Mouse (Mus musculus): ENCODE results near the gene Galns. TPM values are rescaled to one million over a fixed set of nuclear protein-coding genes. Genes with fewer than 3 reads are reported as not detected.

Gene Galns
- 1 to 10 TPM; 8.1 to 8.3 TPM for total RNA-seq (2021)
- long read RNA-seq, experiment 1, transcript Galns-201 (14 exons, 2,557 nt): major isoform, 6 of 10 reads
- long read RNA-seq, experiment 1, partial matches to known transcripts: 1 of 10 reads
- long read RNA-seq, experiment 1, other reads (novel, unspliced or antisense): 3 of 10 reads
- long read RNA-seq, experiment 2, partial matches to known transcripts: 1 of 4 reads
- long read RNA-seq, experiment 2, other reads (novel, unspliced or antisense): 2 of 4 reads

- peak; percentile 88 to 93 for DNase-seq (ENCODE audit: low spot score in 2 of 2)
Observed at GRCm38 (mm10) chr8:122611295-122612133, at the start of gene Galns, which contains the start of gene Trappc2l. Gene Galns (minus strand): TSS chr8:122611463. Gene Trappc2l (plus strand): TSS chr8:122611640.

GRCm38 (mm10) chr8:122660022-122660421 lies 48.8 kb upstream of the Galns start:
- DNase-seq (ENCODE audit: low spot score in 2 of 2): no peak

- DNase-seq (ENCODE audit: low spot score in 2 of 2): no peak
Observed at GRCm38 (mm10) chr8:122658807-122659160, 47.5 kb upstream of the Galns start.

GRCm38 (mm10) chr8:122658149-122658806 lies 47.0 kb upstream of the Galns start:
- DNase-seq (ENCODE audit: low spot score in 2 of 2): no peak

- DNase-seq (ENCODE audit: low spot score in 2 of 2): no peak
Observed at GRCm38 (mm10) chr8:122656056-122656999, 45.1 kb upstream of the Galns start.

GRCm38 (mm10) chr8:122654768-122655167 lies 43.5 kb upstream of the Galns start:
- DNase-seq (ENCODE audit: low spot score in 2 of 2): no peak

- DNase-seq (ENCODE audit: low spot score in 2 of 2): no peak
Observed at GRCm38 (mm10) chr8:122652643-122653042, 41.4 kb upstream of the Galns start.

GRCm38 (mm10) chr8:122651326-122651921 lies 40.2 kb upstream of the Galns start:
- no peak for DNase-seq (ENCODE audit: low spot score in 2 of 2)

GRCm38 (mm10) chr8:122648192-122648970 lies 37.1 kb upstream of the Galns start:
- DNase-seq (ENCODE audit: low spot score in 2 of 2): no peak

- no peak for DNase-seq (ENCODE audit: low spot score in 2 of 2)
Observed at GRCm38 (mm10) chr8:122646337-122646736, 35.1 kb upstream of the Galns start.

GRCm38 (mm10) chr8:122644175-122644954 lies 33.1 kb upstream of the Galns start:
- no peak for DNase-seq (ENCODE audit: low spot score in 2 of 2)

GRCm38 (mm10) chr8:122642071-122642470 lies 30.8 kb upstream of the Galns start:
- peak; percentile 67 to 74 for DNase-seq (ENCODE audit: low spot score in 2 of 2)

GRCm38 (mm10) chr8:122641406-122641805 lies 30.1 kb upstream of the Galns start:
- DNase-seq (ENCODE audit: low spot score in 2 of 2): peak; percentile 79 to 86

GRCm38 (mm10) chr8:122640825-122641224 lies 29.6 kb upstream of the Galns start:
- DNase-seq (ENCODE audit: low spot score in 2 of 2): no peak

GRCm38 (mm10) chr8:122639521-122640248 lies 28.4 kb upstream of the Galns start:
- peak; percentile 29 to 50 for DNase-seq (ENCODE audit: low spot score in 2 of 2)

GRCm38 (mm10) chr8:122638601-122639000 lies 27.3 kb upstream of the Galns start:
- no peak for DNase-seq (ENCODE audit: low spot score in 2 of 2)

GRCm38 (mm10) chr8:122637230-122637629 lies 26.0 kb upstream of the Galns start:
- no peak for DNase-seq (ENCODE audit: low spot score in 2 of 2)

GRCm38 (mm10) chr8:122636803-122637175 lies 25.5 kb upstream of the Galns start:
- DNase-seq (ENCODE audit: low spot score in 2 of 2): peak; percentile 36 to 56

Measured in left cerebral cortex, adult 18-20 months (tissue).